Mouse (Mus musculus) G1E (cell line): ENCODE results near the gene C3ar1.

Source experiments
- CTCF ChIP-seq: IDR thresholded peaks from 2 replicates; pipeline ENCODE4 v1.5.1; 2012; ENCODE audit warnings: low read depth, low read length, inconsistent platforms, mixed read lengths
- GATA1 ChIP-seq: IDR thresholded peaks from 2 replicates; pipeline ENCODE4 v1.6.1; 2012; ENCODE audit warnings: borderline replicate concordance, low read length, inconsistent platforms, mixed read lengths
- GATA2 ChIP-seq: IDR thresholded peaks from 2 replicates; pipeline ENCODE4 v1.6.1; 2012; ENCODE audit warnings: low read depth, low read length, inconsistent platforms, borderline replicate concordance
- POLR2AphosphoS5 ChIP-seq: IDR thresholded peaks from 2 replicates; pipeline ENCODE4 v1.6.1; 2012; ENCODE audit warnings: low read depth, low read length, inconsistent platforms; ENCODE audit not compliant: insufficient replicate concordance
- TAL1 ChIP-seq: conservative IDR thresholded peaks from 2 replicates; pipeline ENCODE4 v1.6.1; 2012; ENCODE audit warnings: low read depth, low read length, inconsistent platforms, mixed read lengths

DNA sequence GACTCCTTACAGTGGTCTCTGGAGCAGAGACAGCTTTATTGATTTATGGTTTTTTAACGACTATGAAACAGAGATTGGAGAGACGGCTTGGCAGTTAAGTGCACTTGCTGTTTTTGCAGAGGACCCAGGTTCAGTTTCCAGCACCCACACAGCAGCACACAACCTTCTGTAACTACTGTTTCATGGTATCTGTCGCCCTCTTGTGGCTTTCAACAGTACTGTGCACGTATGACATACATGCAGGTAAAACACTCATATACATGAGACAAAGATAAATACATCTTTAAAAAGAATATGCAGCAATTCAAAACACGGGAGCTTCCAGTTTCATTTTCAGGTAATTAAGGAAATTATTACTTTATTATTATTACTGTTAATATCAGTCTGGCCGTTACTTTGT lies 6.5 kb upstream of the C3ar1 start:
- TF ChIP-seq CTCF (no peak), GATA1 (no peak), POLR2AphosphoS5 (no peak), TAL1 (no peak), GATA2 (no peak)
